Mouse (Mus musculus): ENCODE results near the gene Olfr50.

Olfr50 gene

DNA sequence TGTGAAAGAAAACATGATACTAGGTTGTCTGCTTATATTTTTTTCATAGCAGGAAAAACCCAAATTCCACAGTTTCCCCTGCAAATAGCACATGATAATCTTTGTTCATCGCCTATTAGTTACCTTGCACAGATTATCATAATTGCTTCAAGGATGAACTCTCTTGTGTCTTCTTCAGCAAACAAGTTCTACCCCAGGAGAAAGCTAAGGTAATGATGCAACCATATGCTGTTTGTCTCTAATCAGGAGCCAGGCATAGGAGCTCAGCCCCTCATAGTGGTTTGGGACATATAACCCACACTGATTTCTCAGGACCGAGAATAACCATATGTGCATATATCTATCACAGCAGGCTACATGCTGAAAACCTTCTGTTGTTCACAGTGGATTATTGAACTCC, at the start of gene Olfr50:
TSS of gene Olfr50 (plus strand) at position 301 of the 400 bp plus-strand sequence.
- CTCF ChIA-PET, result no interaction called here

DNA sequence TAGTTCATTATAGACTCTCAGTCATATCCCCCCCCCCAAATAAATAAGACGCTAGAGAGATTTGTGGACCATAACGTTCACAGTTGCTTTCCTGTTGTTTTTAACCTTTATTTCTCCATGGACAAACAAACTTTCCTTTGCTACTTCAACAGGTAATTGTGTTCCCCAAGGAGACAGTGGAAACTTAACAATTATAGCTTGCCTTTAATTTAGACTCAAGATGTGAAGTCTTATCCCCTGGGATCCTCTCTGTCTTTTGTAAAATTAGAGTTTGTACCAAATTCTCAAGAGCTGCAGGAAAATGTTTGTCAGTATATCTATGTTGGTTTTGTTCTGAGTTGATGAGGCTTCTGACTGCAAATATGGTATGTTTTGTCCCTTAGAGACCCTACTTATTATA, 6.4 kb upstream of the Olfr50 start, which contains the start of gene Olfr348:
TSS of gene Olfr348 (plus strand) at position 301 of the 400 bp plus-strand sequence.
- CTCF ChIA-PET, result no interaction called here

DNA sequence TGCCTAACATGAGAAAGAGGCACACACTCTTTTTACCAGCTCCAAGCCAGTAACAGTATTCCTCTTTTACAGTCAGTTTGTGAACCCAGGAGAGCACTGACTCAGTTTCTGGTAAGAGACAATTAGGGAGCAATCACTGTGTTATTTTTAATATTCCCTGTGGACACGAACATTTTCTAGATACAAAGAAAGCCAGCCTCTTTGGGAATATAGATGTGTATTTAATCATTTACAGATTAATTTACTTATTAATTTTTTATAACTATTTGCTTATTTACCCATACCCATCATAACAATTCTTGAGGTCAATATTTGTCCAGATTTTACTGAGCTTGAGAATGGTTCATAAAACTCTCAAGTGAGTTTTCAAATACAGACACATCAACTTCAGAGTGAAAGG, 26.6 kb downstream of the Olfr50 start, which contains the start of gene Olfr3:
TSS of gene Olfr3 (minus strand) at position 101 of the 400 bp plus-strand sequence.
- CTCF ChIA-PET, result no interaction called here

DNA sequence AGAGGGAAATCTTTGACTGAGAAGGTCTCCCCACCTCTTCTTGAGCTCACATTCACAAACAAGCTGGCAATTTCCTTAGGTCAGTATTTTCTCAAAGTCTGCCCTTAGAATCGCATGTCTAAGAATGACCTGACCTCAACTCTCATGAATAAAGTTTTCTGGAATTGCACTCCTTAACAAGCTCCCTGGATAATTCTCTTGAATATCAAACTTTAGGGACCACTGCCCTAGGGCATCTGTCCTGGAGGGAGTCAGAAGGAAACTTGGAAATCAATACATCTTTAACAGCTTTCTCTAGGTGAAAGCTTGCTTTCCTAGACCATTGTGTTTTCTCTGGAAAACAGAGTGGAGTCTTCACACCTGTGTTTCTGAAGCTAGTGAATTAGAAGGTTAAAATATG, 55.7 kb downstream of the Olfr50 start, which contains the start of gene Olfr350:
TSS of gene Olfr350 (plus strand) at position 301 of the 400 bp plus-strand sequence.
- CTCF ChIA-PET, result no interaction called here
